Mouse (Mus musculus) brain, embryonic 14.5 days (tissue): Measurements from ENCODE around the gene Cnrip1.

Experiments
- CTCF ChIP-seq: fragments of 200-500 bp; IDR thresholded peaks from 2 replicates; pipeline ENCODE4 v1.5.1; 2012; ENCODE audit warnings: inconsistent platforms, mild to moderate bottlenecking, moderate library complexity, borderline replicate concordance; ENCODE audit not compliant: insufficient read depth, insufficient read length; ENCODE audit errors: extremely low read depth
- POLR2A ChIP-seq: fragments of 200-500 bp; IDR thresholded peaks from 2 replicates; pipeline ENCODE4 v1.6.1; 2012; ENCODE audit warnings: mild to moderate bottlenecking, inconsistent platforms, borderline replicate concordance; ENCODE audit not compliant: poor library complexity, insufficient read depth, insufficient read length, severe bottlenecking; ENCODE audit errors: extremely low read depth

DNA sequence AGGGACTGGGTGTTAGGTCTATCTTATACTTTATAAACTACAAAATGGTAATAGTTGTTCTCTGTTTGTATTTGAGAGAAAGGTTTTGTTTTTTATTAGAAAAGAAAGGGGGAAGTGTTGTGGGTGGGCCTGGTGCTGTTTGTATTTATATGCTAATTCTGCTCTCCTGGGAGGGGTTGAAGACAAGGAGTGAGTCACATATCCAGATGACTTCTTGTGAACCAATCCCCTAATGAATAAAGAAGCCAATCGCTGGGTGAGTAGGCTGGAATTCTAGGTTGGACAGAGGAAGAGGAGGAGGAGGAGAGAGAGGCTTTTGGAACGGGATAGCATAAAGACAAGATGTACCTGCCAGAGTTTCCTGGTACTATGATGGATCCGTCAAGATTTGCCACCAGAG, 30.7 kb downstream of the Cnrip1 start:
- TF ChIP-seq POLR2A (no peak), CTCF (no peak)
